Mouse (Mus musculus): Measurements from ENCODE around the gene Mat2b.
"Not testable (repeated sequence)": the region's sequence is repeated elsewhere in the genome, so short reads cannot be mapped to it uniquely, and the experiment has no call there.

The Mat2b gene

GRCm38 (mm10) chr11:40695103-40695502, at the start of gene Mat2b:
Mat2b (minus strand) TSS chr11:40695203.
- no peak for DNase-seq (ENCODE audit: low spot score)

- DNase-seq (ENCODE audit: low spot score), result no peak
Observed at GRCm38 (mm10) chr11:40744348-40744747, 49.3 kb upstream of the Mat2b start.

GRCm38 (mm10) chr11:40741605-40742262, 46.7 kb upstream of the Mat2b start:
- no peak for DNase-seq (ENCODE audit: low spot score)

GRCm38 (mm10) chr11:40737369-40737768, 42.4 kb upstream of the Mat2b start:
- DNase-seq (ENCODE audit: low spot score), result no peak

- no peak for DNase-seq (ENCODE audit: low spot score)
Observed at GRCm38 (mm10) chr11:40734251-40734752, 39.3 kb upstream of the Mat2b start.

- DNase-seq (ENCODE audit: low spot score), result peak; percentile 97
Observed at GRCm38 (mm10) chr11:40733339-40734174, 38.6 kb upstream of the Mat2b start, which contains the start of the genes Hmmr and Nudcd2. Hmmr (minus strand) TSS chr11:40733422. Nudcd2 (plus strand) TSS chr11:40733667.

GRCm38 (mm10) chr11:40732997-40733338, 38.0 kb upstream of the Mat2b start:
- DNase-seq (ENCODE audit: low spot score), result no peak

GRCm38 (mm10) chr11:40718324-40718723, 23.3 kb upstream of the Mat2b start:
- DNase-seq (ENCODE audit: low spot score), result no peak

- no peak for DNase-seq (ENCODE audit: low spot score)
Observed at GRCm38 (mm10) chr11:40715524-40715923, 20.5 kb upstream of the Mat2b start.

GRCm38 (mm10) chr11:40713858-40714257, 18.9 kb upstream of the Mat2b start:
- no peak for DNase-seq (ENCODE audit: low spot score)

GRCm38 (mm10) chr11:40709899-40710298, 14.9 kb upstream of the Mat2b start:
- DNase-seq (ENCODE audit: low spot score), result not testable (repeated sequence)

GRCm38 (mm10) chr11:40694311-40695087, 504 bp downstream of the Mat2b start:
- peak; percentile 69 for DNase-seq (ENCODE audit: low spot score)

- DNase-seq (ENCODE audit: low spot score), result peak; percentile 51
Observed at GRCm38 (mm10) chr11:40693366-40693951, 1.5 kb downstream of the Mat2b start.

- DNase-seq (ENCODE audit: low spot score), result peak; percentile 96
Observed at GRCm38 (mm10) chr11:40692511-40693365, 2.3 kb downstream of the Mat2b start.

- no peak for DNase-seq (ENCODE audit: low spot score)
Observed at GRCm38 (mm10) chr11:40692101-40692509, 2.9 kb downstream of the Mat2b start.

- peak; percentile 15 for DNase-seq (ENCODE audit: low spot score)
Observed at GRCm38 (mm10) chr11:40690444-40691127, 4.4 kb downstream of the Mat2b start.

- no peak for DNase-seq (ENCODE audit: low spot score)
Observed at GRCm38 (mm10) chr11:40683295-40683694, 11.7 kb downstream of the Mat2b start.

GRCm38 (mm10) chr11:40682456-40682855, 12.5 kb downstream of the Mat2b start:
- no peak for DNase-seq (ENCODE audit: low spot score)

GRCm38 (mm10) chr11:40677169-40677568, 17.8 kb downstream of the Mat2b start:
- DNase-seq (ENCODE audit: low spot score), result no peak

GRCm38 (mm10) chr11:40675014-40675730, 19.8 kb downstream of the Mat2b start:
- no peak for DNase-seq (ENCODE audit: low spot score)

Data from lung, postnatal 25 days (tissue).